Mouse (Mus musculus) small intestine, adult 2 months (tissue): ENCODE measurements at regions not wholly inside any gene's neighbourhood (a gene's known extent, or its start where the extent isn't known, plus 50 kb on each side); places are given as distances from the start of the nearest gene placed in this dataset.

Experiments
- H3K27ac ChIP-seq: fragments of 200-500 bp; 2 replicates; pipeline ENCODE4 v1.5.1; 2012; ENCODE audit warnings: low read depth, low read length, control low read depth, inconsistent platforms; ENCODE audit not compliant: insufficient read depth
- H3K27me3 ChIP-seq: fragments of 200-500 bp; 2 replicates; pipeline ENCODE4 v1.6.1; 2012; ENCODE audit warnings: mild to moderate bottlenecking, moderate library complexity, low read length, inconsistent platforms; ENCODE audit not compliant: control insufficient read depth, insufficient read depth
- H3K36me3 ChIP-seq: fragments of 200-500 bp; 2 replicates; pipeline ENCODE4 v1.6.1; 2012; ENCODE audit warnings: mild to moderate bottlenecking, low read length, control low read depth, inconsistent platforms; ENCODE audit not compliant: control insufficient read depth, insufficient read depth
- H3K4me1 ChIP-seq: fragments of 200-500 bp; 2 replicates; pipeline ENCODE4 v1.6.1; 2012; ENCODE audit warnings: low read length, inconsistent platforms, mixed read lengths; ENCODE audit not compliant: control insufficient read depth, insufficient read depth, insufficient read length
- H3K4me3 ChIP-seq: fragments of 200-500 bp; 2 replicates; pipeline ENCODE4 v1.5.1; 2012; ENCODE audit warnings: low read depth, mild to moderate bottlenecking, control low read depth, inconsistent platforms, low read length, moderate library complexity
- CTCF ChIP-seq: fragments of 200-500 bp; IDR thresholded peaks from 2 replicates; pipeline ENCODE4 v1.5.1; 2012; ENCODE audit warnings: low read depth, mild to moderate bottlenecking, control low read depth, inconsistent platforms, low read length, moderate library complexity, mixed read lengths; ENCODE audit not compliant: insufficient replicate concordance, insufficient read length; ENCODE audit errors: extremely low read depth
- POLR2A ChIP-seq: fragments of 200-500 bp; IDR thresholded peaks from 2 replicates; pipeline ENCODE4 v1.6.1; 2012; ENCODE audit warnings: low read depth, mild to moderate bottlenecking, control low read depth, inconsistent platforms, low read length, moderate library complexity
- WGBS: fragments of 180-500 bp; shearing (Covaris S2); methylation state at CpG from one replicate; pipeline ENCODE4 v1.1.7; 2018; 5-methylcytosine and 5-hydroxymethylcytosine counted together

- Histone ChIP-seq H3K4me3 (no peak overlapping the region), H3K27me3 (no peaks in the 10 kb centered on the region), H3K4me1 (no peaks in the 10 kb centered on the region), H3K27ac (no peak overlapping the region), H3K36me3 (no peaks in the 10 kb centered on the region)
- WGBS: 84% methylated on average over 3 of the region's 3 CpGs
- no peak for TF ChIP-seq POLR2A
- TF ChIP-seq CTCF: no peak
These were observed 177.6 kb downstream of the Map2k4 start for GRCm38 (mm10) chr11:65610536-65610935.

DNA sequence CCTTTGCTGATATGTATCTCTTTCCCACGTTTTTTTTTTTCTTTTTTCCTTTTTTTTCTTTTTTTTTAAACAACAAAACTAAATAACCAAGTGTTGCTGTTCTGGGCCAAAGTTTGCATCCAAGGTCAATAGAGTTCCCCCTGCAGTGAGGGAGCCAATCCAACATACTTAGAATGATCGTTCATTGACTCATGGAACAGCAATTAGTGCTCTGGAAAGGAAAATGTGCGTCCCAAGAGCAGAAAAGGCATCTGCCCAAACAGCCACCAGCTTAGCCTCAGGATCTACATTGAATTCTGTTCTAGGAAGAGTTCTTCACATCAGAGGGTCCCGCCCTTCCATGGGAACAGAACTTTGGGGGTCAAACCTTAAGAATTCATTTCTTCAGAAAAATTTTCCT, 179.0 kb downstream of the Map2k4 start:
- H3K27ac ChIP-seq: no peak overlapping the region
- WGBS: 60% methylated on average over 4 of the region's 4 CpGs
- no peak overlapping the region for H3K4me3 ChIP-seq
- H3K4me1 ChIP-seq: no peaks in the 10 kb centered on the region
- H3K36me3 ChIP-seq: no peaks in the 10 kb centered on the region
- TF ChIP-seq POLR2A (no peak), CTCF (no peak)
- H3K27me3 ChIP-seq: no peaks in the 10 kb centered on the region

DNA sequence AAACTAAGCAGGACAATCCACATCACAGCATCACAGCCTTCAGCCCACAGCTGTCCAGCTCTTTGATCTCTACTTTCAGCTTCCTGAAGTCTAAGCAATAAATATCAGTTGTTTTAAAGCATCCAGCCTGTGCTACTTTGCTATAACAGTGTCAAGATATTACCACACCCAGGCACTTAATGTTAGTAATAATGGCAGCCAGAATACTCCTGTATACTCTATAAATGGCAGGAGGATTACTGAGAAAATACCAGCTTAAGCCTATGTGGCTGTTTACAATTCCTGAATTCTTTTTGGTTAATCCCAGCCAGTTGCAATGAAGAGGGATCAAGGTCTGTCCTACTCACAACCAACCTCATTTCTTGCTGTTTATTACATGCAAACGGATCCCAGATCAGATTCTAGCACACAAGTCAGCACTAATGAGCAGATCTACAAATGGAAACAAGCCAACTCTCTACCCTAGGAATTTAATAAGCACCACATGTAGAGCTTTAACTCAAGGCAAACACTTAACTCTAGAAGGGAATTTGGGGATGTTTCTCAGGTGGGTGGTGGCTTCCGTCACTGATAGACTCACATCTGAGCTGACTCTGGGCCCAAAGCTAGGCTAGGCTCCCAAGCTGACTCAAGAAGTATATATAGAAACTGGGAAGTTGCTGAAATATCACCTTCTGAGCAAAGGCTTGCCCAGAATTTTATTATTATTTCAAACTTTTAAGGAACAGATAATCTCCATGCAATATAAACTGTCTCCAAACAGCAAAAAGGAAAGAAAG, 190.6 kb downstream of the Map2k4 start:
- Histone ChIP-seq H3K27me3 (no peaks in the 10 kb centered on the region), H3K4me3 (no peak overlapping the region), H3K27ac (no peak overlapping the region), H3K36me3 (no peaks in the 10 kb centered on the region), H3K4me1 (no peaks in the 10 kb centered on the region)
- TF ChIP-seq POLR2A (no peak), CTCF (no peak)
- WGBS: 59% methylated on average over 2 of the region's 2 CpGs

DNA sequence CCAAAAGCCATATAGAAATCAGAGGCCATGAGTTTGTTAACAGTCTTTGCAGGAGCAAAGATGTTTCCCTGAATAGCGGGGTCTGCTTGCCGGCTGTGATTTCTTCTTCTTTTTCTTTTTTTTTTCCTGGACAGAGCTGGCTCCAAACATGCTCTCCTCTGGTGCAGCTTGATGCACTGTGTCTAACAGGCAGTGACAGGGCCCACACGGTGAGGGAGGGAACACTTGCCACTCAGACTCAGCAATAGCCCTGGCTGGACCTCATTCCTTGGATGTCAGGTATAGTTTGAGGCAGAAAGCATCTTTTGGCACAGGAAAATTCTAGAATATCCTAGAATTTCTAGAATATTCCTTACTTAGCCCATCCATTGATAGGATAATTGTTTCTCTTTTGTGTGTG, 199.6 kb downstream of the Map2k4 start:
- TF ChIP-seq CTCF (no peak), POLR2A (no peak)
- 74% methylated on average over 3 of the region's 3 CpGs for WGBS
- Histone ChIP-seq H3K27ac (no peak overlapping the region), H3K4me1 (no peaks in the 10 kb centered on the region), H3K36me3 (no peaks in the 10 kb centered on the region), H3K4me3 (no peak overlapping the region), H3K27me3 (no peaks in the 10 kb centered on the region)

GRCm38 (mm10) chr11:65567831-65568230, 220.3 kb downstream of the Map2k4 start:
- no peak overlapping the region for H3K27ac ChIP-seq
- H3K36me3 ChIP-seq: no peaks in the 10 kb centered on the region
- TF ChIP-seq POLR2A: no peak
- TF ChIP-seq CTCF: no peak
- no peak overlapping the region for H3K4me3 ChIP-seq
- no peaks in the 10 kb centered on the region for H3K27me3 ChIP-seq
- WGBS: 82% methylated on average over 9 of the region's 9 CpGs
- no peaks in the 10 kb centered on the region for H3K4me1 ChIP-seq

GRCm38 (mm10) chr11:65558236-65558635, 229.9 kb downstream of the Map2k4 start:
- TF ChIP-seq POLR2A: no peak
- TF ChIP-seq CTCF: no peak
- no peaks in the 10 kb centered on the region for H3K27me3 ChIP-seq
- H3K4me1 ChIP-seq: no peaks in the 10 kb centered on the region
- no peaks in the 10 kb centered on the region for H3K36me3 ChIP-seq
- WGBS: 69% methylated on average over 4 of the region's 4 CpGs
- H3K4me3 ChIP-seq: no peak overlapping the region
- no peak overlapping the region for H3K27ac ChIP-seq

- Histone ChIP-seq H3K4me3 (no peak overlapping the region), H3K4me1 (no peaks in the 10 kb centered on the region), H3K27me3 (no peaks in the 10 kb centered on the region), H3K36me3 (no peaks in the 10 kb centered on the region), H3K27ac (no peak overlapping the region)
- WGBS: 81% methylated on average over 6 of the region's 6 CpGs
- TF ChIP-seq POLR2A (no peak), CTCF (no peak)
These were observed 237.0 kb downstream of the Map2k4 start for GRCm38 (mm10) chr11:65551073-65551472.

DNA sequence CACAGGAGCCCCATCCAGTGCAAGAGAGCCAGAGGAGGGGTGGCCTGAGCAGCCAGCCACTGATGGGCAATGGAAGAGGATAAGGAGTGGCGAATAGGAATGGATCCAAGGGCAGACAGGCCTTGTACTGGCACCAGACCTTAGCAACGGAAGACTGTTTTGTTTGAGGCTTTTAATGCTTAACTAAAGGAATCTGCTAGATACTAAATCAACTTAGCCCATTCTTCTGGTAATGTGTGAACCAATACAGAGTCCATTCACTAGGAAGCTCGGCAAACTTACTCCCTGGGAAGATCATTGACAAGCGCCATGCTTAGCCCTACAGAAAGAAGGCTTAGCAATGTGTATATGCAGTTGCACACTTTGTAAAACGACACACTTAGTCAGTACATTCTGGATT, 243.8 kb downstream of the Map2k4 start:
- 56% methylated on average over 5 of the region's 5 CpGs for WGBS
- Histone ChIP-seq H3K27me3 (no peaks in the 10 kb centered on the region), H3K27ac (no peak overlapping the region), H3K4me1 (no peaks in the 10 kb centered on the region), H3K36me3 (no peaks in the 10 kb centered on the region), H3K4me3 (no peak overlapping the region)
- no peak for TF ChIP-seq POLR2A
- no peak for TF ChIP-seq CTCF
